Comparison of ENCODE assay signal across 23 mouse cellular contexts in genomic region chr3:9485506-9485905, GRCm38 (mm10).
"Had no signal": no experiment of that assay in that cellular context is flagged by ENCODE, and none has a peak within 500 bp of the region (broad histone marks: within the 10 kb centered on the region; RNA-seq: fewer than 3 reads in every experiment).

No protein-coding gene starts in this region.

- H3K27ac ChIP-seq: gastrocnemius, adult 2 months; heart, embryonic 13.5 days; heart, embryonic 15.5 days; hindbrain, embryonic 13.5 days; hindbrain, embryonic 15.5 days; hindbrain, postnatal 0 days; kidney, postnatal 0 days; limb, embryonic 13.5 days; limb, embryonic 15.5 days; liver, embryonic 12.5 days; liver, embryonic 14.5 days had no signal

- H3K4me1 ChIP-seq: limb, embryonic 13.5 days; liver, embryonic 12.5 days had no signal

- H3K36me3 ChIP-seq: heart, embryonic 13.5 days; heart, embryonic 15.5 days; hindbrain, embryonic 13.5 days; hindbrain, embryonic 15.5 days; limb, embryonic 13.5 days; limb, embryonic 15.5 days; liver, embryonic 12.5 days had no signal

- H3K9ac ChIP-seq: heart, embryonic 13.5 days; heart, embryonic 15.5 days; hindbrain, embryonic 13.5 days; hindbrain, embryonic 15.5 days; limb, embryonic 13.5 days; limb, embryonic 15.5 days; liver, embryonic 12.5 days; liver, embryonic 14.5 days had no signal

- DNase-seq: gastrocnemius, adult 2 months; gastrocnemius, postnatal 14 days; gastrocnemius, postnatal 36 days; heart, adult 18-20 months; heart, postnatal 14 days; heart, postnatal 36 days; kidney, postnatal 14 days; layer of hippocampus, adult 9-11 months; layer of hippocampus, postnatal 36 days; left cerebral cortex, postnatal 4 days had no signal

- H3K27me3 ChIP-seq: heart, embryonic 13.5 days; heart, embryonic 15.5 days; hindbrain, embryonic 13.5 days; hindbrain, embryonic 15.5 days; limb, embryonic 13.5 days; limb, embryonic 15.5 days; liver, embryonic 12.5 days had no signal

- H3K4me2 ChIP-seq: heart, embryonic 11.5 days; heart, embryonic 13.5 days; heart, embryonic 15.5 days; hindbrain, embryonic 13.5 days; hindbrain, embryonic 15.5 days; limb, embryonic 13.5 days; limb, embryonic 15.5 days; liver, embryonic 12.5 days had no signal

- H3K9me3 ChIP-seq: heart, embryonic 13.5 days; heart, embryonic 15.5 days; hindbrain, embryonic 13.5 days; hindbrain, embryonic 15.5 days; limb, embryonic 13.5 days; limb, embryonic 15.5 days; liver, embryonic 12.5 days had no signal

- ATAC-seq: forebrain, embryonic 16.5 days; hindbrain, postnatal 0 days; intestine, embryonic 16.5 days; liver, embryonic 12.5 days had no signal

- H3K4me3 ChIP-seq: gastrocnemius, adult 2 months; heart, embryonic 13.5 days; heart, embryonic 15.5 days; hindbrain, embryonic 13.5 days; hindbrain, embryonic 15.5 days; limb, embryonic 13.5 days; limb, embryonic 15.5 days; liver, embryonic 12.5 days had no signal
